Mouse (Mus musculus) mouse trophoblast stem cell (cell line): ENCODE measurements around the gene Bmp2k.
"Not testable (repeated sequence)": the region's sequence is repeated elsewhere in the genome, so short reads cannot be mapped to it uniquely, and the experiment has no call there.

Experiments used
- in situ Hi-C, 2 experiments: fragments of 300-500 bp; cut with MseI, MboI; formaldehyde crosslinking; loops; 2 replicates in 1 of 2; 3 replicates in 1 of 2; pipeline ENCODE4 v1.15.1; 2025

Bmp2k gene

GRCm38 (mm10) chr5:97001571-97001970, 4.1 kb downstream of the Bmp2k start:
- in situ Hi-C loops = no loop called here

DNA sequence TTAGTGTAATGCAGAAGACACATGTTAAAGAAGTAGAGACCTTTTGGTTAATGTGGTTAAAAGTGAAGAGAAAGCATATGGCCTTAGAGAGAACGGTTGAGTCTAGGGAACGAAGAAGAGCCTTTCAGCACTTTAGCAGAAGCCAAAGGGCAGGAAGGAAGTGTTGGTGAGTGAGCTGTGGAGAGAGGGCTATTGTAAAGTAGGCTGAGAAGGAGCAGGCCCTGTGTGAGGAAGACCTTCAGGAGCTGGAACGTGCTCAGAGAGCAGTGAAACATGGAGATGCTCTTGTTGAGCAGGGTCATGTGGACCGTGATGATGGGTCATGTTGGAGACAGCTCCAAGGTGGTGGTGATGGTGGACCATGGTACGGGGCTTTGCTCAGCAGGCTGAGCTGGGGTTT, 4.8 kb downstream of the Bmp2k start:
- in situ Hi-C loops = no loop called here

- in situ Hi-C loops = no loop called here
Measured at GRCm38 (mm10) chr5:97002937-97003336, 5.4 kb downstream of the Bmp2k start.

DNA sequence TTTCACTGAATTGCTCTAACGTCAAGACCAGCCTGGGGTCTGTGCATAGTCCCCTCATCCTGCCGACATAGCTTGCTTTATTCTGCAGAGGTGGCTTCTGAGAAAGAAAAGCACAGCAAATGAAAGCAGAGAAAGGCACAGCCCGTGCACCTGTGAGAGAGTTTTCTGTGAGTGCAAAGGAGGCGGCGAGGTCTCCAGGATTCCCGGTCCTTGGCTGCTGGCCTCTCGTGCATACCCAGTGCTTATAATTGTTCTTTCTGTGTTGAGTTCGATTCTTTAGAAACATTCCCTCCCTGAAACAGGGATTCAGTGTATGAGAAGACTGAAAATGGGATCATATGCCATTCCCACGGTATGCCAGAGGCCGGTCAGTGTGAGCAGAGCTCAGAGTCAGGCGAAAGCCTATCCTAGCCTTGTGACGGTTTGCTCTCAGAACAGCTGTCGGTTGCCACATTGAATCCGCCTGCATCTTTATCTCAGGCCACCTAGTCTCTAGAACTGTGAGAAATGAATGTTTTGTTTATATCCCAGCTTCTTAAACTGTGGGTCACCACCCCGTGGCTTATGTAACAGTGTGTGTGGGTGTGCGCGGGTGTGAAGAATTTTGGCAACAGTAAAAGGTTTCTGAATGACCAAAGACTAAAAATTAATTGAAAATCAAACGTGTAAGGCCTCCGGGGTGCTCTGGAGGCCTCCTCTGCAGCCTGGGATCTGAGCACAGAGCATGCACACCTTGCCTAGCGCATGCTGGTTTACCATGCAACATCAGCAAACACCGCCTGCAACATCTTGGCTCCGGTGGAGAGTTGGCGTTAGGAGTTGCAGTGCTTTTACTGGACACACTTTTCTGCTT, 6.9 kb downstream of the Bmp2k start:
- in situ Hi-C loops = no loop called here

DNA sequence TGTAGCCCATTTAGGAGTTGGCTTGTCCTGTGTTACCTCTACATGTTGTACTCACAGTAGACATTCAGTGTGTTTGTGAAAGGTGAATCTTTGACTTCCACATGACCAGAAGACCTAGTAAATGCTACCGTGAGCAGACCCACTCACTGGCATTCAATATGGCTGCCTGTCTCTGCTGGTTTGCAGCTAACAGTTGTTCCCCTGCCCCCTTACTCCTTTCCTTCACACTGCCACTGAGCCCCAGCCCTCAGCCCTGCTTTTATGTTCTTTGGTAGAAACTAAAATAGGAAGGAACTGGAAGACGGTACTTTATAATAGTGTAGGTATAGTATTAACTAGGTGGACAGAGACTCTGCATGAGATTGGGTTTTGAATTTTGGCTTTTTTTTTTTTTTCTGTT, 8.4 kb downstream of the Bmp2k start:
- in situ Hi-C loops = no loop called here

DNA sequence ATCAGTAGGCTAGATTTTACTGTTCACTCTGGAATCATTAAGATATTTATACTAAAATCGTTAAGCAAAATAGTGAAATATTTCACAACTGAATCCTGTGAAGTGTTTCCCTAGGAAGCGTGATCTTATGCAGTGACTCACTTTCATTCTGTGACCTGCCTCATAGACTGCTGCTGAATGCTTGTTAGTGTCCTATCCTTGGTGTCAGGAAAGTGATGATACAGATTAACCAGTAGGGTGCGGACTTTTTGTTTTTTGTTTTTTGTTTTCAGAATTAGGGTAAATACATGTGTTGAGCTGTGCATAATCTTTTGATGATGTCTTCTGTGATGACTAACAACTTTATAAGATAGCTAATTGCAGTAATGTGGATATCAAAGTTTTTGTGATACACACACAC, 9.4 kb downstream of the Bmp2k start:
- in situ Hi-C loops = no loop called here

DNA sequence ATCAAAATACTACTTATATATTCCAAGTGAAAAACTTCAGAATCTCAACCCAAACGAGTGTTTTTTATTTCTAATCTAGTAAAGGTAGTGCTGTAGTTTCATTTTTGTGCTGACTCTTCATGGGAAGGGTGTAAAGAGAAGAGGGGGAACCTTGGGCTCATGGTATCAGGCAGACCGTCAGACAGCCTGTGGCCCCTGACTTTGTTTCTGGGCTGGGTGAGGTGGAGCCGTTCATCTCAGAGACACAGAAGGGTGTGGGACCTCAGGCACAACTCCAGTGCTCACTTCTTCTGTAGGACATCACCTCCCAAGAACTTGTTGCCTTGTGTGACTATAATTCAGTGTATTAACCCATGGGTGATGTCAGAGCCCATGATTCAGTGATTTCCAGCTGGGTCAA, 10.0 kb downstream of the Bmp2k start:
- in situ Hi-C loops = no loop called here

DNA sequence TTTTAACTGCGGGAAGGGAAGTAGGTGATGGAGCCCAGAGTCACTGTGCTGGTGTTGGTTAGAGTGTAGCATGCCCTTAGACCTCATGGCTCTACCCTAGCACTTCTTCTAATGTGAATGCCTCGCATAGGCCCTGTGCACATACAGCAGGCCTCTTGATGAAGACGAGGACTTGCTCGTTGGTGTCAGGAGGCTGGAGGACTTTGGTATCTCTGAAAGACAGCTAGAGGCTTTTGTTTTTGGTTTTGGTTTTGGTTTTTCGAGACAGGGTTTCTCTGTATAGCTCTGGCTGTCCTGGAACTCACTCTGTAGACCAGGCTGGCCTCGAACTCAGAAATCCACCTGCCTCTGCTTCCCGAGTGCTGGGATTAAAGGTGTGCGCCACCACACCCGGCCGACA, 11.7 kb downstream of the Bmp2k start:
- in situ Hi-C loops = not testable (repeated sequence)

GRCm38 (mm10) chr5:97009601-97010335, 12.3 kb downstream of the Bmp2k start:
- in situ Hi-C loops = no loop called here

DNA sequence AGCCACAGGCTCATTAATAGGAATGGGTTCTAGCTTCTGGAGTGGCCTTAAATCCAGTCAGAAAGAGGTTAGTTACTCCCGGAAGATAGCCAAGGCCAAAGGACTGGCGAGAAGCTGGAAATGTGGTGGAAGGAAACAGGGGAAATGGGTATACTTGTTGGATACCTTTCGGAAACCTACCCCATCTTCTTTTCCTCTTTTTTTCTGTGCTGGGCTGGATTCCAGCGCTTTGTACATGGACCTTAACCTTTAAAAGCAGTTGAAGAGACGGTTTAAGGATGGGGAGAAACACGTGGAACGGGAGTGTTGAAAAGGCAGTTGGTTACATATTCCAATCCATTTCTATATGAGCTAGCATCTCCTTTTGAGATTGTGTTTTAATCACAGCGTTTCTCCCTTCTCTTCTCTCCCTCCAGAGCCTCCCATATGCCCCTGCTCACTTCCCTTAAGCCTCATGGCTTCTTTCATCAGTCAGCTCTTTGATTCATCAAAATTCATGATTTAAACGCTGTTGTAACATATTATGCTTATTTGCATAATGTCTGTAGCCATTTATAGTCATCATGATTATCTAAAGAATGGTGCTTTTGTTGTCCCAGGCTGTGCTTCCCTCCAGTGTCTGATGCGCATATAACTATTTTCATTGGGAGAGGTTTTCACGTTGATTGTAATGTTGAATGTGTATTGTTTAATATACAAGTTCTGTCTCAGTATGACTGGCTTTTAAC, 18.5 kb downstream of the Bmp2k start:
- in situ Hi-C loops = no loop called here

GRCm38 (mm10) chr5:97016842-97017577, 19.5 kb downstream of the Bmp2k start:
- in situ Hi-C loops = no loop called here

GRCm38 (mm10) chr5:97022305-97023278, 25.1 kb downstream of the Bmp2k start:
- in situ Hi-C loops = no loop called here

DNA sequence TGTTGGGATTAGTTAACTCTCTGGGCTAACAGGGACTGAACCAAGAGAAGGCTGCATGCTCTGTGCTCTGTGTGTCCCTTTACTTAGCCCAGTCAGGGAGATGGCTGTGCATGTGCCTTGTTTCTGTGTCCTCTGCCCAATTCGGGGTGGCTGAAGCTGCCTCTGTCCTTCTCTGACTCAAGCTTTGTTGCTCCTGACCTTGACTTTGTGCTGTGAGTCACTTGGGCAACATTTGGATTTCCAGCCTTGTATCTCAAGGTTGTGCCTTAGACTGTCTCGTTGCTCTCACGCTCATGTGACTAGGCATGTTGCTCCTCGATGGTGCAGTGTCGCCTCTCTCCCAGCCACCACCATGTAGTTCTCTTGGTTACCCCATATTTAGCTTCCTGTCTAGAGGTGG, 27.3 kb downstream of the Bmp2k start:
- in situ Hi-C loops = no loop called here

GRCm38 (mm10) chr5:97025650-97026049, 28.2 kb downstream of the Bmp2k start:
- in situ Hi-C loops = no loop called here

- in situ Hi-C loops = no loop called here
Measured at GRCm38 (mm10) chr5:97028004-97028403, 30.5 kb downstream of the Bmp2k start.

DNA sequence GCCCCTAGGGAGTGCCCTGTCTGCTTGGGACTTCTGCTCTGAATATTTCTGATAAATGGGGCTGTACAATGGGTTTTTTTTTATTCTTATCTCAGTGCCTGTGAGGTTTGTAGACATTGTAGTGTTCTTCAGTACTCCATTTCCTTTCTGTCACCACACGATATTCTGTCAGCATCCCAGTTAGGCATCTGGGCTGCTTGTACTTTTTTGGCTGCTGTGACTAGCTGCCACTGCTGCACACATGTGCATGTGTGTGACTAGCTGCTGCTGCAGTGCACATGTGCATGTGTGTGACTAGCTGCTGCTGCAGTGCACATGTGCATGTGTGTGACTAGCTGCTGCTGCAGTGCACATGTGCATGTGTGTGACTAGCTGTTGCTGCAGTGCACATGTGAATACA, 31.4 kb downstream of the Bmp2k start:
- in situ Hi-C loops = not testable (repeated sequence)

DNA sequence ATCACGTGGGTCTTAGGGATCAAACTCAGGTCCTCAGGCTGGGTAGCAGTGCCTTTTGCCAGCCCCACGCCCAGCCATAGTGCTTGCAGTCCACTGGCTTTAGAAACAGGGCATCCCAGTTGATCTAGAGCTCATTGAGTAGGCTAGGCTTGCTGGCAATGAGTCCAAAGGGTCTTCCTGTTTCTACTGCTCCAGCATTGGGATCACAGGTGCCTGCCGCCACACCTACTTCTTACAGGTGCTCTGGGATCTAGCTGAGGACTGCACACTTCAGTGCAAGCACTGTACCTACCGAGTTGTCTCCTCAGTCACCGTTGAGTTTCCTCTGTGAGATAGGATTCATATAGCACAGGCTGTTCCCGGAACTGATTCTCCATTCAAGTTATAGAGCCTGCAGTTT, 34.3 kb downstream of the Bmp2k start:
- in situ Hi-C loops = no loop called here

DNA sequence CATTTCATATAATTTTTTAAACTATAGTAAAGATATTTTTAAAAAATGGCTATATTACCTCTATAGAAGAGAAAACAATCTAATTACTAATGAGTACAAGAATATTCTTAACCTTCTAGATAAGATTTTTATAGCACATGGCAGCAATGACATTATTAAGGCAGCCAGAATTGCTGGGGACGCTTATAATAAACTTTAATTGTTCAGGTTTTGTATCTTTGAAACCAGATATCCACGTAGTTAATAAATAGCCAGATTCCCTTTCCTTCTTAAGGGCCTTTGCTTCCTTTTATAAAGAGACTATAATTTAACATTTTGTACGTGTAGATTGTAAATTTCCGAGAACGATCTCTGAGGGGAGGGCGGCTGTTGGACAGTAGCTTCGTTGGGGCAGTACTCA, 47.8 kb downstream of the Bmp2k start:
- in situ Hi-C loops = loop anchor here in 1 of 2 experiments (5.0 kb wide), 1 partner anchor 168 kb away; no protein-coding TSS in a partner anchor

DNA sequence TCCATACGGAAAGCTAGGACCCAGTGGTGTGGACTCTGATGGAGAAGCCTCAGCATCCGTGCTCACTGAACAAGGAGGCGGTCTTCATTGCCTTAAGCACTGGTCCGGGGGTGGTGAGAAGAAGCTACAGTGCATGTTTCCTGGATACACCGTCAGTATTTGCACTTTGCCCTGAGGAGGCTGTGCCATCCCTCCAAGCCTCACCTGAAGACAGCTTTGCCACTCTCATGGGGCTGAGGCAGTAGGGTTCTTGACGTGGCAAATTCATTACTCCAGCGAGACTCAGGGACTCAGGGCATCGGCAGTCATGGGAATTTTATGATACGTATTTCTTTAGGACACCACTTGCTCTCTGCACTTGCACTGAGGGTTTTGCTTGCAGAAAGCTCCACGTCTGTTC, 49.2 kb downstream of the Bmp2k start:
- in situ Hi-C loops = loop anchor here in 1 of 2 experiments (5.0 kb wide), 1 partner anchor 169 kb away; no protein-coding TSS in a partner anchor

DNA sequence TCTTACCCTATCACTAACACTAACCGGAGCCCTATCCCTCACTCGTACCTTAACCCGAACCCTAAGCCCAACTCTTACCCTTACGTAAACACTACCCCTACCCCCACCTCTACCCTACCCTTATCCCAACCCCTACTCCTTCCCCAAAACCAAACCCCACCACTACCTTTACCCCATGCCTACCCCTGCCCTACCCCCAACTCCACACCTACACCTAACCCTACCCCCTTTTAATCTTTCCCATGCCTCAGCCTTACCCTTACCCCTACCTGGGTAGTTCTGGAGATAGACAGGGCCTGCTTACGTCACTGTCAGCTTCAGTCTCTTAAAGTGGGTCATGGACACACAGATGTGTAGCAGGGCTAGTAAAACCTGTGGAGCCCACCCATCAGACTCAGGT, 51.4 kb downstream of the Bmp2k start:
- in situ Hi-C loops = loop anchor here in 1 of 2 experiments (5.0 kb wide), 1 partner anchor 172 kb away; no protein-coding TSS in a partner anchor
